Mouse (Mus musculus): ENCODE measurements around the gene Akap14. TPM values are rescaled to one million over a fixed set of nuclear protein-coding genes. Genes with fewer than 3 reads are reported as not detected.

Gene Akap14
- polyA plus RNA-seq, 1 experiment from 2014 or later, result not detected

- no peaks in the 10 kb centered on the region for H3K4me1 ChIP-seq (ENCODE audit: insufficient read depth)
- peak within 1 kb of the TSS; percentile 57 for H3K4me3 ChIP-seq (ENCODE audit: low read depth, low read length)
- H3K4me2 ChIP-seq (ENCODE audit: low read depth, low read length), result peak within 1 kb of the TSS; percentile 77
- ATAC-seq (peak; percentile 98), DNase-seq (peak; percentile 93)
- H3K9me3 ChIP-seq (ENCODE audit: low read length), result no peaks in the 10 kb centered on the region
- H3K9ac ChIP-seq (replicated peaks), result peak within 1 kb of the TSS; percentile 60
- no peaks in the 10 kb centered on the region; the same call in 1 of the 2 replicates for H3K36me3 ChIP-seq (replicated peaks; ENCODE audit: insufficient read depth, low read length)
- 20% methylated on average over 30 of the region's 30 CpGs for WGBS (ENCODE audit: insufficient replicate concordance)
- H3K27ac ChIP-seq (ENCODE audit: low read depth), result peak within 1 kb of the TSS; percentile 91
- no peaks in the 10 kb centered on the region for H3K27me3 ChIP-seq (ENCODE audit: insufficient read depth, low read length)
- TF ChIP-seq EP300 (IDR thresholded peaks at IDR 0.05; ENCODE audit: low read depth) (no peak; the same call in 1 of the 2 replicates), CTCF (IDR thresholded peaks at IDR 0.05; ENCODE audit: low read depth) (no peak)
Measured at GRCm38 (mm10) chrX:37110193-37110880, 58.3 kb downstream of the Akap14 start, which contains the start of gene Upf3b. Upf3b (minus strand) TSS chrX:37110322.

DNA sequence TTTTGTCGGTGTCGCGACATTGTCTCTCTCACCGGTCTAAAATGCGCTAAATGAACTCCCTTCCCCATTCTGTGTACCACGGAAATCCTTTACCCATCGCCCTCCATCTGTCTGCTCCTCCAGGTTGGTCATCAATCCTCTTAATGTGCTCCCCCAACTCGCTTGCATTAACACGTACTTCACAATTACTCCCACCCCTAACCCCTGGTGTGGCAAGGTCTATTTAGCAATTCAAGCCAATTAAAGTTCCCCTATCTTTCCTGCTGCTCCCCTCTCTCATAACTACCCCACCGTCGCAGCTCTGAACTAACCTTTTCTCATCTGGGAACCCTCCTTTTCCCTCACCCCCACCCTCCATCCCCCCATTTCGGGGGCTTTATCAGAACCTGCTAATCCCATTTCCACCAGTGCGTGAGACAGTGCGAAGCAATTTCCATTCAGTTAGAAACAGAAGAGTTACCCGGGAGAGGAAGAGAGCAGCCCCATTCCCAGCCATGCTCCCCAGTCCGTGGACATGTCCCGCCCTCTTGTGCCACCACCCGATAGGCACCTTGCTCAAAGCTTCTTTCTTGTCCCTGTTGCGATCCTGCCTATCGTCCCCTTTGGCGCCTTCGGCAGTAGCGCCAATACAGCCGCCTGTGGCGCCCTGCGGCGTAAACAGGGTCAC lies 59.0 kb downstream of the Akap14 start:
- Histone ChIP-seq H3K4me1 (ENCODE audit: insufficient read depth) (no peaks in the 10 kb centered on the region), H3K27me3 (ENCODE audit: insufficient read depth, low read length) (no peaks in the 10 kb centered on the region), H3K9ac (replicated peaks) (peak overlapping the region; percentile 60), H3K9me3 (ENCODE audit: low read length) (no peaks in the 10 kb centered on the region), H3K27ac (ENCODE audit: low read depth) (peak overlapping the region; percentile 91), H3K36me3 (replicated peaks; ENCODE audit: insufficient read depth, low read length) (no peaks in the 10 kb centered on the region; the same call in 1 of the 2 replicates), H3K4me2 (ENCODE audit: low read depth, low read length) (peak overlapping the region; percentile 77), H3K4me3 (ENCODE audit: low read depth, low read length) (peak overlapping the region; percentile 57)
- TF ChIP-seq EP300 (IDR thresholded peaks at IDR 0.05; ENCODE audit: low read depth), result no peak
- TF ChIP-seq CTCF (IDR thresholded peaks at IDR 0.05; ENCODE audit: low read depth), result no peak
- DNase-seq, result no peak
- WGBS (ENCODE audit: insufficient replicate concordance), result 15% methylated on average over 27 of the region's 27 CpGs
- peak; percentile 82 for ATAC-seq

DNA sequence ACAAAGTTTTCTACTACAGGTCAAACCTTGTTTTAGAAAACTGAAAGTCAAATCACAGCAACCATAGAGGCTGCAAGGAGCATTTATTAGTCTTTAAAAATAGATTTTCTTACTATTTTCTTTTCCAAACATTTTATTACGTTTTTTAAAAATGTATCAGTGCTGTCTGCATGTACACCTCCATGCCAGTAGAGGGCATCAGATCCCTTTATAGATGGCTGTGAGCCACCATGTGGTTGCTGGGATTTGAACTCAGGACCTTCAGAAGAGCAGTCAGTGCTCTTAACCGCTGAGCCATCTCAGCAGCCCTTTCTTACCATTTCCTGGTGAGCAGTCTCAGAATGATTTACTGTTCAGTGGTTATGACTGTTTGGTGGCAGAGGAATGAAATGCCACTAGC lies 64.8 kb downstream of the Akap14 start:
- no peaks in the 10 kb centered on the region for H3K9me3 ChIP-seq (ENCODE audit: low read length)
- no peak for TF ChIP-seq EP300 (IDR thresholded peaks at IDR 0.05; ENCODE audit: low read depth)
- TF ChIP-seq CTCF (IDR thresholded peaks at IDR 0.05; ENCODE audit: low read depth), result peak; percentile 55
- H3K4me1 ChIP-seq (ENCODE audit: insufficient read depth), result no peaks in the 10 kb centered on the region
- no peak overlapping the region for H3K27ac ChIP-seq (ENCODE audit: low read depth)
- no peak for ATAC-seq
- H3K36me3 ChIP-seq (replicated peaks; ENCODE audit: insufficient read depth, low read length), result peaks cover 4% of the 10 kb centered on the region
- no peak overlapping the region for H3K4me2 ChIP-seq (ENCODE audit: low read depth, low read length)
- H3K4me3 ChIP-seq (ENCODE audit: low read depth, low read length), result no peak overlapping the region
- H3K27me3 ChIP-seq (ENCODE audit: insufficient read depth, low read length), result no peaks in the 10 kb centered on the region
- WGBS (ENCODE audit: insufficient replicate concordance), result 75% methylated on average over 2 of the region's 2 CpGs
- no peak for DNase-seq
- H3K9ac ChIP-seq (replicated peaks), result no peak overlapping the region

Other genes with a start within 250 kb of the Akap14 start
- 3.4 TPM in 2 replicates for gene Sept6, start 177.0 kb downstream of the Akap14 start, polyA plus RNA-seq (2015; fragmentation: Nextera tagmentation; extraction: Ambion mirVana)
- 0.11 TPM in 1 of 2 replicates, not detected in the other for gene Sowahd, start 120.0 kb downstream of the Akap14 start, polyA plus RNA-seq (2015; fragmentation: Nextera tagmentation; extraction: Ambion mirVana)
- gene Rpl39, start 83.4 kb downstream of the Akap14 start, polyA plus RNA-seq (2015; fragmentation: Nextera tagmentation; extraction: Ambion mirVana), result 364 and 376 TPM in 2 replicates
- gene Upf3b, start 58.5 kb downstream of the Akap14 start, polyA plus RNA-seq (2015; fragmentation: Nextera tagmentation; extraction: Ambion mirVana), result 8.3 and 8.5 TPM in 2 replicates
- gene Nkap, start 42.0 kb downstream of the Akap14 start, polyA plus RNA-seq (2015; fragmentation: Nextera tagmentation; extraction: Ambion mirVana), result 4.9 and 7.2 TPM in 2 replicates
- gene Ndufa1, start 22.3 kb upstream of the Akap14 start, polyA plus RNA-seq (2015; fragmentation: Nextera tagmentation; extraction: Ambion mirVana), result 473 and 484 TPM in 2 replicates
- gene Rnf113a1, start 22.4 kb upstream of the Akap14 start, polyA plus RNA-seq (2015; fragmentation: Nextera tagmentation; extraction: Ambion mirVana), result 2.8 and 2.9 TPM in 2 replicates
- gene Gm9, start 42.2 kb upstream of the Akap14 start, polyA plus RNA-seq (2015; fragmentation: Nextera tagmentation; extraction: Ambion mirVana), result not detected in 2 replicates
- gene Rhox1, start 53.4 kb upstream of the Akap14 start, polyA plus RNA-seq (2015; fragmentation: Nextera tagmentation; extraction: Ambion mirVana), result not detected in 2 replicates
- gene Rhox2a, start 76.1 kb upstream of the Akap14 start, polyA plus RNA-seq (2015; fragmentation: Nextera tagmentation; extraction: Ambion mirVana), result not detected in 2 replicates
- not detected in 2 replicates for gene Rhox3a, start 81.1 kb upstream of the Akap14 start, polyA plus RNA-seq (2015; fragmentation: Nextera tagmentation; extraction: Ambion mirVana)
- gene Rhox4a, start 96.5 kb upstream of the Akap14 start, polyA plus RNA-seq (2015; fragmentation: Nextera tagmentation; extraction: Ambion mirVana), result not detected in 2 replicates
- gene Rhox3a2, start 211.2 kb upstream of the Akap14 start, polyA plus RNA-seq (2015; fragmentation: Nextera tagmentation; extraction: Ambion mirVana), result not detected in 2 replicates
- not detected in 2 replicates for gene Rhox4a2, start 222.0 kb upstream of the Akap14 start, polyA plus RNA-seq (2015; fragmentation: Nextera tagmentation; extraction: Ambion mirVana)
- not detected in 2 replicates for gene Rhox2b, start 243.2 kb upstream of the Akap14 start, polyA plus RNA-seq (2015; fragmentation: Nextera tagmentation; extraction: Ambion mirVana)

Data from liver, postnatal 0 days (tissue).